Mouse (Mus musculus) cerebellum, adult 2 months (tissue): ENCODE measurements around the gene Tmed3.

Experiments
- CTCF ChIP-seq: fragments of 200-500 bp; IDR thresholded peaks from 2 replicates; pipeline ENCODE4 v1.5.1; 2011; ENCODE audit warnings: low read depth, mild to moderate bottlenecking, control low read depth, low read length, moderate library complexity, borderline replicate concordance; ENCODE audit not compliant: insufficient read depth
- POLR2A ChIP-seq: fragments of 200-500 bp; IDR thresholded peaks from 2 replicates; pipeline ENCODE4 v1.6.1; 2011; ENCODE audit warnings: low read length, control low read depth, borderline replicate concordance; ENCODE audit not compliant: insufficient read depth

GRCm38 (mm10) chr9:89695143-89695542 lies 9.7 kb downstream of the Tmed3 start:
- no peak for TF ChIP-seq POLR2A
- TF ChIP-seq CTCF: no peak
